Mouse (Mus musculus) large intestine, adult 2 months (tissue): Measurements from ENCODE around the gene Syt5. TPM values are rescaled to one million over a fixed set of nuclear protein-coding genes. Genes with fewer than 3 reads are reported as not detected.
"Not testable (repeated sequence)": the region's sequence is repeated elsewhere in the genome, so short reads cannot be mapped to it uniquely, and the experiment has no call there.

Source experiments
- DNase-seq: peaks from one replicate; pipeline ENCODE4 v3.0.0-alpha.2; 2012; ENCODE audit warnings: low read depth, low spot score
- WGBS: fragments of 180-500 bp; shearing (Covaris S2); methylation state at CpG from one replicate; pipeline ENCODE4 v1.1.7; 2018; 5-methylcytosine and 5-hydroxymethylcytosine counted together
- polyA plus RNA-seq: library from polyadenylated mRNA; depleted of rRNA; stranded (reverse); fragments of >200 nt; gene quantifications from 2 replicates; pipeline ENCODE4 v1.2.3, GENCODE M21; 2012; rRNA removed

Syt5 gene
- polyA plus RNA-seq, result 4.5 and 5.3 TPM in 2 replicates

GRCm38 (mm10) chr7:4547221-4547641 is at the start of gene Syt5:
Gene Syt5, minus strand, starts transcription at chr7:4547541.
- DNase-seq, result no peak
- 6% methylated on average over 33 of the region's 33 CpGs for WGBS

- DNase-seq, result not testable (repeated sequence)
- WGBS, result 62% methylated on average over 4 of the region's 4 CpGs
Measured at GRCm38 (mm10) chr7:4597046-4597445, 49.7 kb upstream of the Syt5 start.

- not testable (repeated sequence) for DNase-seq
- 79% methylated on average over 3 of the region's 3 CpGs for WGBS
Measured at GRCm38 (mm10) chr7:4581481-4581880, 34.1 kb upstream of the Syt5 start.

GRCm38 (mm10) chr7:4572361-4572760 is 25.0 kb upstream of the Syt5 start:
- not testable (repeated sequence) for DNase-seq
- WGBS, result 53% methylated on average over 2 of the region's 2 CpGs

GRCm38 (mm10) chr7:4562660-4563059 is 15.3 kb upstream of the Syt5 start:
- 86% methylated on average over 3 of the region's 3 CpGs for WGBS
- no peak for DNase-seq

- DNase-seq, result no peak
- 67% methylated on average over 6 of the region's 6 CpGs for WGBS
Measured at GRCm38 (mm10) chr7:4557167-4557560, 9.8 kb upstream of the Syt5 start.

GRCm38 (mm10) chr7:4556256-4557166 is 9.2 kb upstream of the Syt5 start:
- 18% methylated on average over 15 of the region's 15 CpGs for WGBS
- peak; percentile 75 for DNase-seq

GRCm38 (mm10) chr7:4546591-4547131 is 680 bp downstream of the Syt5 start:
- 3% methylated on average over 26 of the region's 26 CpGs for WGBS
- DNase-seq, result no peak

GRCm38 (mm10) chr7:4546050-4546449 is 1.3 kb downstream of the Syt5 start:
- no peak for DNase-seq
- 73% methylated on average over 15 of the region's 15 CpGs for WGBS

- WGBS, result 45% methylated on average over 17 of the region's 17 CpGs
- DNase-seq, result no peak
Measured at GRCm38 (mm10) chr7:4542013-4542412, 5.3 kb downstream of the Syt5 start.

GRCm38 (mm10) chr7:4541344-4541743 is 6.0 kb downstream of the Syt5 start:
- no peak for DNase-seq
- 56% methylated on average over 5 of the region's 5 CpGs for WGBS

GRCm38 (mm10) chr7:4539019-4539418 is 8.3 kb downstream of the Syt5 start:
- 79% methylated on average over 2 of the region's 2 CpGs for WGBS
- no peak for DNase-seq

- 45% methylated on average over 4 of the region's 4 CpGs for WGBS
- DNase-seq, result no peak
Measured at GRCm38 (mm10) chr7:4537181-4537580, 10.2 kb downstream of the Syt5 start.

- DNase-seq, result no peak
- WGBS, result 89% methylated on average over 4 of the region's 4 CpGs
Measured at GRCm38 (mm10) chr7:4536369-4536768, 11.0 kb downstream of the Syt5 start.

GRCm38 (mm10) chr7:4532005-4532729 is 15.2 kb downstream of the Syt5 start, which contains the start of gene Dnaaf3:
Gene Dnaaf3, minus strand, starts transcription at chr7:4532453.
- WGBS, result 3% methylated on average over 28 of the region's 28 CpGs
- DNase-seq, result peak; percentile 50

- 42% methylated on average over 8 of the region's 8 CpGs for WGBS
- not testable (repeated sequence) for DNase-seq
Measured at GRCm38 (mm10) chr7:4530166-4530565, 17.2 kb downstream of the Syt5 start.

GRCm38 (mm10) chr7:4527302-4527689 is 20.0 kb downstream of the Syt5 start:
- WGBS, result 76% methylated on average over 18 of the region's 18 CpGs
- no peak for DNase-seq

- DNase-seq, result peak; percentile 54
- 29% methylated on average over 40 of the region's 40 CpGs for WGBS
Measured at GRCm38 (mm10) chr7:4526341-4527301, 20.7 kb downstream of the Syt5 start.
